Mouse (Mus musculus): ENCODE data around the gene Cyp2s1. TPM values are rescaled to one million over a fixed set of nuclear protein-coding genes. Genes with fewer than 3 reads are reported as not detected.

Cyp2s1 gene
- polyA plus RNA-seq, 1 experiment, result 10.1 TPM

- no peak for DNase-seq
- Histone ChIP-seq H3K4me1 (ENCODE audit: control insufficient read depth, insufficient read depth, low read length) (no peaks in the 10 kb centered on the region), H3K4me3 (replicated peaks; ENCODE audit: insufficient read depth, low read depth, low read length) (no peak overlapping the region), H3K27me3 (ENCODE audit: control insufficient read depth, insufficient read depth, low read length) (no peaks in the 10 kb centered on the region), H3K27ac (ENCODE audit: insufficient read depth, low read length) (no peak overlapping the region)
- WGBS, result 78% methylated on average over 5 of the region's 5 CpGs
- no peak for TF ChIP-seq POLR2A (IDR thresholded peaks at IDR 0.05; ENCODE audit: borderline replicate concordance, insufficient read depth, low read length)
- no peak for TF ChIP-seq CTCF (IDR thresholded peaks at IDR 0.05; ENCODE audit: borderline replicate concordance, insufficient read depth, low read depth, low read length)
Observed at GRCm38 (mm10) chr7:25780021-25780420, 36.7 kb downstream of the Cyp2s1 start.

- 88% methylated on average over 5 of the region's 5 CpGs for WGBS
- no peak for TF ChIP-seq CTCF (IDR thresholded peaks at IDR 0.05; ENCODE audit: borderline replicate concordance, insufficient read depth, low read depth, low read length)
- no peak for TF ChIP-seq POLR2A (IDR thresholded peaks at IDR 0.05; ENCODE audit: borderline replicate concordance, insufficient read depth, low read length)
Observed at GRCm38 (mm10) chr7:25768229-25768628, 48.5 kb downstream of the Cyp2s1 start.

GRCm38 (mm10) chr7:25766108-25766507, 50.6 kb downstream of the Cyp2s1 start:
- 84% methylated on average over 6 of the region's 6 CpGs for WGBS
- Histone ChIP-seq H3K4me3 (replicated peaks; ENCODE audit: insufficient read depth, low read depth, low read length) (no peak overlapping the region), H3K27me3 (ENCODE audit: control insufficient read depth, insufficient read depth, low read length) (no peaks in the 10 kb centered on the region), H3K27ac (ENCODE audit: insufficient read depth, low read length) (no peak overlapping the region), H3K4me1 (ENCODE audit: control insufficient read depth, insufficient read depth, low read length) (no peaks in the 10 kb centered on the region)
- no peak for DNase-seq
- TF ChIP-seq POLR2A (IDR thresholded peaks at IDR 0.05; ENCODE audit: borderline replicate concordance, insufficient read depth, low read length) (no peak), CTCF (IDR thresholded peaks at IDR 0.05; ENCODE audit: borderline replicate concordance, insufficient read depth, low read depth, low read length) (no peak)

More at GRCm38 (mm10) chr7:25768229-25768628, 48.5 kb downstream of the Cyp2s1 start:
- Histone ChIP-seq H3K27me3 (ENCODE audit: control insufficient read depth, insufficient read depth, low read length) (no peaks in the 10 kb centered on the region), H3K4me3 (replicated peaks; ENCODE audit: insufficient read depth, low read depth, low read length) (no peak overlapping the region), H3K27ac (ENCODE audit: insufficient read depth, low read length) (no peak overlapping the region), H3K4me1 (ENCODE audit: control insufficient read depth, insufficient read depth, low read length) (no peaks in the 10 kb centered on the region)
- DNase-seq, result no peak

- no peak overlapping the region for H3K27ac ChIP-seq (ENCODE audit: insufficient read depth, low read length)
- 75% methylated on average over 5 of the region's 5 CpGs for WGBS
- no peak overlapping the region for H3K4me3 ChIP-seq (replicated peaks; ENCODE audit: insufficient read depth, low read depth, low read length)
- no peaks in the 10 kb centered on the region for H3K4me1 ChIP-seq (ENCODE audit: control insufficient read depth, insufficient read depth, low read length)
- no peaks in the 10 kb centered on the region for H3K27me3 ChIP-seq (ENCODE audit: control insufficient read depth, insufficient read depth, low read length)
- DNase-seq, result no peak
- no peak for TF ChIP-seq CTCF (IDR thresholded peaks at IDR 0.05; ENCODE audit: borderline replicate concordance, insufficient read depth, low read depth, low read length)
- no peak for TF ChIP-seq POLR2A (IDR thresholded peaks at IDR 0.05; ENCODE audit: borderline replicate concordance, insufficient read depth, low read length)
Observed at GRCm38 (mm10) chr7:25764221-25764620, 52.5 kb downstream of the Cyp2s1 start.

GRCm38 (mm10) chr7:25763678-25764077, 53.0 kb downstream of the Cyp2s1 start:
- no peaks in the 10 kb centered on the region for H3K27me3 ChIP-seq (ENCODE audit: control insufficient read depth, insufficient read depth, low read length)
- no peaks in the 10 kb centered on the region for H3K4me1 ChIP-seq (ENCODE audit: control insufficient read depth, insufficient read depth, low read length)
- TF ChIP-seq POLR2A (IDR thresholded peaks at IDR 0.05; ENCODE audit: borderline replicate concordance, insufficient read depth, low read length) (no peak), CTCF (IDR thresholded peaks at IDR 0.05; ENCODE audit: borderline replicate concordance, insufficient read depth, low read depth, low read length) (no peak)
- no peak for DNase-seq
- H3K27ac ChIP-seq (ENCODE audit: insufficient read depth, low read length), result no peak overlapping the region
- H3K4me3 ChIP-seq (replicated peaks; ENCODE audit: insufficient read depth, low read depth, low read length), result no peak overlapping the region
- WGBS, result 77% methylated on average over 11 of the region's 11 CpGs

- no peak for TF ChIP-seq CTCF (IDR thresholded peaks at IDR 0.05; ENCODE audit: borderline replicate concordance, insufficient read depth, low read depth, low read length)
- TF ChIP-seq POLR2A (IDR thresholded peaks at IDR 0.05; ENCODE audit: borderline replicate concordance, insufficient read depth, low read length), result no peak
- 16% methylated on average over 10 of the region's 10 CpGs for WGBS
- DNase-seq, result no peak
- no peaks in the 10 kb centered on the region for H3K27me3 ChIP-seq (ENCODE audit: control insufficient read depth, insufficient read depth, low read length)
- no peaks in the 10 kb centered on the region for H3K4me1 ChIP-seq (ENCODE audit: control insufficient read depth, insufficient read depth, low read length)
- H3K27ac ChIP-seq (ENCODE audit: insufficient read depth, low read length), result no peak overlapping the region
- H3K4me3 ChIP-seq (replicated peaks; ENCODE audit: insufficient read depth, low read depth, low read length), result no peak overlapping the region
Observed at GRCm38 (mm10) chr7:25761354-25761753, 55.4 kb downstream of the Cyp2s1 start.

GRCm38 (mm10) chr7:25756011-25756410, 60.7 kb downstream of the Cyp2s1 start:
- Histone ChIP-seq H3K4me3 (replicated peaks; ENCODE audit: insufficient read depth, low read depth, low read length) (peak overlapping the region; percentile 69), H3K27me3 (ENCODE audit: control insufficient read depth, insufficient read depth, low read length) (no peaks in the 10 kb centered on the region), H3K4me1 (ENCODE audit: control insufficient read depth, insufficient read depth, low read length) (no peaks in the 10 kb centered on the region; the same call in 1 of the 2 replicates), H3K27ac (ENCODE audit: insufficient read depth, low read length) (peak overlapping the region; percentile 51; the same call in 1 of the 2 replicates)
- 0 out of 2 replicates have a peak, but pooled peaks have one; percentile 9 for TF ChIP-seq POLR2A (IDR thresholded peaks at IDR 0.05; ENCODE audit: borderline replicate concordance, insufficient read depth, low read length)
- peak; percentile 70; the same call in 1 of the 2 replicates for TF ChIP-seq CTCF (IDR thresholded peaks at IDR 0.05; ENCODE audit: borderline replicate concordance, insufficient read depth, low read depth, low read length)
- WGBS, result under 1% methylated on average over 18 of the region's 18 CpGs
- peak; percentile 82 to 83 for DNase-seq

GRCm38 (mm10) chr7:25755468-25755833, 61.3 kb downstream of the Cyp2s1 start:
- Histone ChIP-seq H3K4me3 (replicated peaks; ENCODE audit: insufficient read depth, low read depth, low read length) (peak overlapping the region; percentile 69), H3K27me3 (ENCODE audit: control insufficient read depth, insufficient read depth, low read length) (no peaks in the 10 kb centered on the region), H3K27ac (ENCODE audit: insufficient read depth, low read length) (peak overlapping the region; percentile 51; the same call in 1 of the 2 replicates), H3K4me1 (ENCODE audit: control insufficient read depth, insufficient read depth, low read length) (no peaks in the 10 kb centered on the region; the same call in 1 of the 2 replicates)
- WGBS, result 0% methylated on average over 15 of the region's 15 CpGs
- no peak for DNase-seq
- TF ChIP-seq CTCF (IDR thresholded peaks at IDR 0.05; ENCODE audit: borderline replicate concordance, insufficient read depth, low read depth, low read length) (no peak), POLR2A (IDR thresholded peaks at IDR 0.05; ENCODE audit: borderline replicate concordance, insufficient read depth, low read length) (0 out of 2 replicates have a peak, but pooled peaks have one; percentile 7)

Measured in cerebellum, adult 2 months (tissue).